Mouse (Mus musculus) right cerebral cortex, postnatal 4 days (tissue): ENCODE measurements around the gene Cmklr1.
A peak's percentile ranks its signal among the peaks of the same experiment; 100 is the strongest.
"Not testable (repeated sequence)": the region's sequence is repeated elsewhere in the genome, so short reads cannot be mapped to it uniquely, and the experiment has no call there.

ENCODE experiments used
- DNase-seq: peaks from one replicate; pipeline ENCODE4 v3.0.0-alpha.2; 2022

The Cmklr1 gene

GRCm38 (mm10) chr5:113619151-113619550 lies 31.1 kb downstream of the Cmklr1 start:
- DNase-seq, result no peak

GRCm38 (mm10) chr5:113618716-113619115 lies 31.5 kb downstream of the Cmklr1 start:
- no peak for DNase-seq

GRCm38 (mm10) chr5:113611771-113612233 lies 38.4 kb downstream of the Cmklr1 start:
- DNase-seq, result no peak

GRCm38 (mm10) chr5:113611131-113611530 lies 39.1 kb downstream of the Cmklr1 start:
- no peak for DNase-seq

GRCm38 (mm10) chr5:113610490-113610889 lies 39.7 kb downstream of the Cmklr1 start:
- no peak for DNase-seq

- DNase-seq, result no peak
These were observed 40.3 kb downstream of the Cmklr1 start for GRCm38 (mm10) chr5:113609891-113610290.

GRCm38 (mm10) chr5:113608511-113608910 lies 41.7 kb downstream of the Cmklr1 start:
- DNase-seq, result no peak

- no peak for DNase-seq
These were observed 42.2 kb downstream of the Cmklr1 start for GRCm38 (mm10) chr5:113607941-113608431.

GRCm38 (mm10) chr5:113606961-113607785 lies 43.1 kb downstream of the Cmklr1 start:
- DNase-seq, result no peak

GRCm38 (mm10) chr5:113606121-113606520 lies 44.1 kb downstream of the Cmklr1 start:
- DNase-seq, result no peak

- DNase-seq, result no peak
These were observed 45.5 kb downstream of the Cmklr1 start for GRCm38 (mm10) chr5:113604758-113605157.

GRCm38 (mm10) chr5:113603471-113603870 lies 46.8 kb downstream of the Cmklr1 start:
- no peak for DNase-seq

- no peak for DNase-seq
These were observed 49.4 kb downstream of the Cmklr1 start for GRCm38 (mm10) chr5:113600803-113601202.

- DNase-seq, result no peak
These were observed 50.0 kb downstream of the Cmklr1 start for GRCm38 (mm10) chr5:113600181-113600580.

- DNase-seq, result no peak
These were observed 53.4 kb downstream of the Cmklr1 start for GRCm38 (mm10) chr5:113596780-113597353.

- DNase-seq, result no peak
These were observed 54.0 kb downstream of the Cmklr1 start for GRCm38 (mm10) chr5:113596252-113596651.

- no peak for DNase-seq
These were observed 56.1 kb downstream of the Cmklr1 start for GRCm38 (mm10) chr5:113593911-113594705.

- DNase-seq, result peak; percentile 62
These were observed 58.4 kb downstream of the Cmklr1 start for GRCm38 (mm10) chr5:113591751-113592230.

- DNase-seq, result no peak
These were observed 59.1 kb downstream of the Cmklr1 start for GRCm38 (mm10) chr5:113591166-113591565.

GRCm38 (mm10) chr5:113590010-113590640 lies 60.1 kb downstream of the Cmklr1 start:
- DNase-seq, result no peak

GRCm38 (mm10) chr5:113586458-113586849 lies 63.8 kb downstream of the Cmklr1 start:
- not testable (repeated sequence) for DNase-seq

- not testable (repeated sequence) for DNase-seq
These were observed 64.4 kb downstream of the Cmklr1 start for GRCm38 (mm10) chr5:113585619-113586457.
